In the genomic region with DNA sequence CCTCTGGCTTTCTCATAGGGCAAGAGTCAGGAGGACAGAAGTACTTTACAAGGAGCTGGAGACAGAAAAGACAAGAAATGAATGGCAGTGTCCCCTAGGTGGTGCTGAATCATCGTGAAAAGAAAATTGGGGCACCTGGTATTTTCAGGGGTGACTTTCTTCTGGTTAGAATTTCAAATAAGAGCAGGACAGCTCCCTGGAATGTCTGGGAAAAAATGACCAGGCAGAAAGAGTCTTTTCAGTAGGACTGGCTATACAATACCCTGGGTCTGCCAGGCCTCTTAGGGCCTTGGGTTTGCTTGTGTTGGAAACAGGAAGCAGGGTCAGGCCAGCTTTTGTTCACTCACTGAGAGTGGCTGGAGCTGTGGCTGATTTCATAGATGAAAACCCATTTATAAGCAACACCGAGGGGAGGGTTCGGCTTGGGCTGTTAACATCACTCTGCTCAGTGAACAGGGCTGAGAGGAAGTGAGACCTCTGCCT, we compare ENCODE assay signal across 8 mouse cellular contexts. TPM values are rescaled to one million over a fixed set of nuclear protein-coding genes. Genes with fewer than 3 reads are reported as not detected.
A peak's percentile ranks its signal among the peaks of the same experiment; 100 is the strongest.
DNase-seq lines count a peak whose midpoint lies in the region; ATAC-seq and TF ChIP-seq lines count a peak whose summit lies in the region.

No protein-coding gene starts in this region.

- no peak overlapping the region for H3K4me3 ChIP-seq in lung, postnatal 0 days (ENCODE audit: low read depth, low read length)

- WGBS in lung, postnatal 0 days, result 12% methylated on average over 3 of the region's 3 CpGs

- TF ChIP-seq EP300 in lung, postnatal 0 days (IDR thresholded peaks at IDR 0.05), result no peak

- H3K9ac ChIP-seq in lung, postnatal 0 days (replicated peaks; ENCODE audit: low read depth), result no peak overlapping the region

- TF ChIP-seq CTCF in lung, postnatal 0 days (IDR thresholded peaks at IDR 0.05), result peak; percentile 61

- ATAC-seq in hematopoietic stem cell, adult 5-6 weeks (replicated peaks in 1 of 2; ENCODE audit: insufficient read depth in 1 of 2, low FRiP score in 2 of 2, low TSS enrichment in 1 of 2, low read depth in 1 of 2, poor library complexity in 2 of 2, severe bottlenecking in 2 of 2), result peak; percentile 51 to 65; a peak in 3 of 4 replicates
- peak; percentile 59 for ATAC-seq in lung, postnatal 0 days
- no peak for ATAC-seq in activated CD4-positive, CD25-positive, alpha-beta regulatory T cell, adult 4 months

- no peaks in the 10 kb centered on the region for H3K36me3 ChIP-seq in lung, postnatal 0 days (ENCODE audit: insufficient read depth, low read length)

- H3K4me1 ChIP-seq in lung, postnatal 0 days (ENCODE audit: insufficient read depth, low read depth, low read length), result no peaks in the 10 kb centered on the region

- no peaks in the 10 kb centered on the region for H3K9me3 ChIP-seq in lung, postnatal 0 days (ENCODE audit: low read length)

- H3K27me3 ChIP-seq in lung, postnatal 0 days (replicated peaks; ENCODE audit: insufficient read depth, low read length), result no peaks in the 10 kb centered on the region

- no peak overlapping the region for H3K27ac ChIP-seq in lung, postnatal 0 days (ENCODE audit: low read length)

- DNase-seq in CD4-positive helper T cell, adult 2 months (ENCODE audit: low read depth, low spot score), result peak; percentile 11
- peak; percentile 5 for DNase-seq in adrenal gland, postnatal 25 days
- DNase-seq in fibroblast of lung, adult 2 months (ENCODE audit: low read depth), result peak; percentile 74
- DNase-seq in layer of hippocampus, adult 18-20 months (ENCODE audit: low spot score in 2 of 2), result peak; percentile 55 to 76
- DNase-seq in lung, postnatal 0 days (ENCODE audit: low spot score), result peak; percentile 48
- peak; percentile 67 to 82 for DNase-seq in right cerebral cortex, adult 2 months (ENCODE audit: low spot score in 2 of 2)

- H3K4me2 ChIP-seq in lung, postnatal 0 days (replicated peaks; ENCODE audit: low read depth, low read length), result no peak overlapping the region

RNA-seq across cellular contexts. Expression of a gene that starts 5.8 kb away (rescaled TPM):
- total RNA-seq in adrenal gland, postnatal 25 days (2021), result not detected in 2 replicates
- not detected in 2 replicates for total RNA-seq in hematopoietic stem cell, adult 5-6 weeks (2017)
- not detected for total RNA-seq in layer of hippocampus, adult 18-20 months (2021)
- polyA plus RNA-seq in lung, postnatal 0 days (2015; fragmentation: Nextera tagmentation; extraction: Ambion mirVana), result not detected in 2 replicates
- under 1 TPM; 0.32 to 0.36 TPM for polyA plus RNA-seq in activated CD4-positive, CD25-positive, alpha-beta regulatory T cell, adult 4 months (2017; shearing (Covaris generic))

RNA-seq across cellular contexts. Expression of a gene that starts 32.8 kb away (rescaled TPM):
- 27.6 and 29.0 TPM in 2 replicates for total RNA-seq in adrenal gland, postnatal 25 days (2021)
- total RNA-seq in hematopoietic stem cell, adult 5-6 weeks (2017), result 28.6 and 32.8 TPM in 2 replicates
- 10 to 100 TPM; 19.5 to 21.6 TPM for total RNA-seq in layer of hippocampus, adult 18-20 months (2021)
- polyA plus RNA-seq in lung, postnatal 0 days (2015; fragmentation: Nextera tagmentation; extraction: Ambion mirVana), result 15.0 and 19.1 TPM in 2 replicates
- polyA plus RNA-seq in activated CD4-positive, CD25-positive, alpha-beta regulatory T cell, adult 4 months (2017; shearing (Covaris generic)), result 10 to 100 TPM; 29.8 to 31.1 TPM

RNA-seq across cellular contexts. Expression of a gene that starts 33.1 kb away (rescaled TPM):
- not detected in 2 replicates for total RNA-seq in adrenal gland, postnatal 25 days (2021)
- not detected in 2 replicates for total RNA-seq in hematopoietic stem cell, adult 5-6 weeks (2017)
- total RNA-seq in layer of hippocampus, adult 18-20 months (2021), result under 1 TPM; 0.51 to 0.72 TPM
- 1.7 and 3.2 TPM in 2 replicates for polyA plus RNA-seq in lung, postnatal 0 days (2015; fragmentation: Nextera tagmentation; extraction: Ambion mirVana)
- polyA plus RNA-seq in activated CD4-positive, CD25-positive, alpha-beta regulatory T cell, adult 4 months (2017; shearing (Covaris generic)), result not detected

Comparison
In these comparisons a context has a peak if more than half of its experiments do, and no peak if none do; other contexts are left out.
1. DNase-seq: peak in every context shown above with its lines; median percentile 74 in right cerebral cortex, adult 2 months; 74 in fibroblast of lung, adult 2 months; 66 in layer of hippocampus, adult 18-20 months; 48 in lung, postnatal 0 days; 11 in CD4-positive helper T cell, adult 2 months; 5 in adrenal gland, postnatal 25 days.